Mouse (Mus musculus) neural tube, postnatal 0 days (tissue): Measurements from ENCODE around the gene Postn. TPM values are rescaled to one million over a fixed set of nuclear protein-coding genes. Genes with fewer than 3 reads are reported as not detected.

Experiments used
- polyA plus RNA-seq: library from polyadenylated mRNA; unstranded; fragments of >200 nt; fragmentation: Nextera tagmentation; extraction: Ambion mirVana; gene quantifications from 2 replicates; pipeline ENCODE4 v1.2.1, GENCODE M21; 2015

The Postn gene
- 31.4 and 42.2 TPM in 2 replicates for polyA plus RNA-seq

GRCm38 (mm10) chr3:54360897-54361296 lies at the start of gene Postn:
Postn (plus strand) TSS chr3:54361109.

Other genes with a start within 250 kb of the Postn start
- 2.7 and 3.1 TPM in 2 replicates for gene Trpc4, start 205.1 kb upstream of the Postn start, polyA plus RNA-seq